Mouse (Mus musculus): ENCODE data around the gene Mastl. TPM values are rescaled to one million over a fixed set of nuclear protein-coding genes. Genes with fewer than 3 reads are reported as not detected.

The Mastl gene
- total RNA-seq (2021) = 1 to 10 TPM; 5.8 to 6.5 TPM
- long read RNA-seq, experiment 1, full-length matches to known transcripts = 2 of 5 reads
- long read RNA-seq, experiment 1, partial matches to known transcripts = 0 of 5 reads
- long read RNA-seq, experiment 1, other reads (novel, unspliced or antisense) = 3 of 5 reads
- long read RNA-seq, experiment 2, full-length matches to known transcripts = 2 of 2 reads
- long read RNA-seq, experiment 2, partial matches to known transcripts = 0 of 2 reads
- long read RNA-seq, experiment 2, other reads (novel, unspliced or antisense) = 0 of 2 reads

- DNase-seq (ENCODE audit: low spot score in 2 of 2) = peak; percentile 96 to 98
Measured at GRCm38 (mm10) chr2:23155777-23156607, at the start of gene Mastl, which contains the start of gene Yme1l1. Gene Mastl, minus strand, starts transcription at chr2:23156024. Gene Yme1l1, plus strand, starts transcription at chr2:23156369.

DNA sequence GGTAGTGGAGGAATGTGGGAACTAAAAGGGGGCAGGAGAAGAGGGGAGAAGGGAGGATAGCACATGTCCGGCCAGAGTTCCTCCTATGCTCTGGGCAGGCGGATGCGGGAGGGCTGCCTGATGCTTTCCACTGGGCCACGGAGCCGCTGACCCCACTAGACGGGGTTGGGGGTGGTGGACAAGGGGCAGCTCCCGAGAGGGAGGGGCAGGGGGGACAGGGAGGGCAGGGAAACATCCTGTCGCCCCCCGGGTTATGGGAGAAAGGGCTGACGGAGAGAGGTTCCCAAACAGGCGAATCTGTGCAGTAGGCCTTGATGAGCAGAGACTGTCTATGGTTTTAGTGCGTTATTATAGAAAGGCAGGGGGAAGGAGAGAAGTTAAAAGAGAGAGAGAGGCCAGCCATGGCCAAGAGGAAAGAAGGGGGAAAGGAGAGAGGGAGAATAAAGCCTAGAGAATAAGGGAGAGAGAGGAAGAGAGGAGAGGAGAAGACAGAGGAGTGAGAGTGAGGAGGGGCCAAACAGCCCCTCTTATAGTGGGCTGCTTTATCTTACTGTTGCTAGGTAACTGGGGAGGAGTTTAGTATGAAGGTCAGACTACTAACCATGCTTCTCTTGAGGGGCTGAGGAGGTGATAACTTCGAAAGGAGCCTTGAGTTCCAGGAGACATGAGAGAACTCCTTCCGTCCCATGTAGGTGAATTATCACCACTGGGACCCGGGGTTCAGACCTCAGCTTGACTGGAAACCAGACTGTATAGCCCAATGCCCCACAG is 47.3 kb upstream of the Mastl start:
- DNase-seq (ENCODE audit: low spot score in 2 of 2) = no peak

DNA sequence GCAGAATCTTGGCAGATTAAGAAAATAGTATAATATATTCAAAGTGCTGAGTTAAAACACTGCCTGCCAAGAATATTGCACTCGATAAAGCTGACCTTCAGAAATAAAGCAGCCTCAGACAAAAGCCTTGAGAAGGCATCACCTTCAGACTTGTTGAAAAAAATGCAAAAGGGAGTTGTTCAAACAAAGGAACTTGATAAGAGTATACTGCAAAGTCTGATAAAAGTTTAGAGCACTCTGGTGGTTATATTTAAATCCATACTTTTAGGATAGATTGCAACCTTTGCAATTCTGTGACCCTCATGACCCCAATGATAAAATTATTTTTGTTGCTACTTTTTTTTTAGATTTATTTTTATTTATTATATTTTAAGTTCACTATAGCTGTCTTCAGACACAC is 45.2 kb upstream of the Mastl start:
- no peak for DNase-seq (ENCODE audit: low spot score in 2 of 2)

- no peak for DNase-seq (ENCODE audit: low spot score in 2 of 2)
Measured at GRCm38 (mm10) chr2:23194366-23194765, 38.5 kb upstream of the Mastl start.

GRCm38 (mm10) chr2:23172305-23172704 is 16.5 kb upstream of the Mastl start:
- no peak for DNase-seq (ENCODE audit: low spot score in 2 of 2)

DNA sequence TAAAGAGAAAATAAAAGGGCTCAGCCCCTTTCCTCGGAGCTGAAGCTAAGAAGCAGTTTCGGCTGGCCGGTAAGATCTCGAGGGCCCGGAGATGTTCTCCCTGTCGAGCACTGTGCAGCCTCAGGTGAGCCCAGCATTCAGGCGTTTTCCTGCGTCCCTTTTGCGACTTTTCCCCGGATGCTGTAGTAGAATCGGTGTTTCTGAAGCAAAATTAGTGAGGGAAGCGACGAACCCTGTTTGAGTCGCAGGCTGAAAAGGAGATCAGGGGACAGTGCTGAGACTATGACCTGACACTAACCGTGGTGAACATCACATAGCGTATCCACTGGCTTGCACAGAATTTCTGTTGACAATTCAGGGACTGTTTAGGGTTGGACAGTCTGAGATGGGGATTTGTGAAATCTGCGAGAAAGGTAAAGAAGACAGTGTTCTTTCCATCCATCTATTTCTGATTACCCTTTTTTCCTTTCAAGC is 821 bp upstream of the Mastl start:
- no peak for DNase-seq (ENCODE audit: low spot score in 2 of 2)

DNA sequence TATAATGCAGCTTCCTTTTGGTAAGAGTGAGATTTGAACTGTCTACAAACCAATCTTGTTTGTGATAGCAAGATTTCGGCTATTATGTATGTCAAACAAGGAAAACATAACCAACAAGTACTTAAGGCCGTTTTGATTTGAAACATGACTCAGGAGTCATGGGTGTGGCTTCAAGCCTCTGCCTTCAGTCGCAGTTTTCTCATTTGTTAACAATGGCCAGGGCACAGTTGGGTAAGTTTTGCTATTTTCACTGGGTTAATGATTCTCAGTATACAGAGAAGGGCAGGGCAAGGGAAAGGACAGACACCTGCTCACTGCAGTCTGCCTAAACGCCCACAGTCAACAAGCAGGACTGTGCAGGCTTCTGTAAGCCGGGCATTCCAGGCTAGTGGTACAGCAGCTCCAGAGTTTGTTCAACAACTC is 614 bp downstream of the Mastl start:
- DNase-seq (ENCODE audit: low spot score in 2 of 2) = no peak

DNA sequence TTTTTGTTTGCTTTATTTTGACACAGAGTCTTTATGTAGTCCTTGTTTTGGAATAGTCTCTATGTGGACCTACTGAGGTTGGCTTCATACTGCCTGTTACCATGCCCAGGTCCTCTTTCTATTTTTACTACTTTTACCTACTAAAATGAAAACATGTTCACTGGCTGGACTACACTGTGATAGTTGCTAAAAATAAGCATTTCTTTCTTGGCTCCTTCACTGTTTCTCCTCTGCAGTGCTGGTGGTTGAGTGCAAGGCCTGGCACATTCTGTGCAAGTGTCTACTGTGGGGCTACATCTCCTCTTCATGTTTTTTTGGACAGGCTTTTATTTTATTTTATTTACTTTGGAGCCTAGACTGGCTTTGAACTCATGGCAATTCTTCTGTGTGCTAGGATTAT is 36.3 kb downstream of the Mastl start:
- DNase-seq (ENCODE audit: low spot score in 2 of 2) = no peak

DNA sequence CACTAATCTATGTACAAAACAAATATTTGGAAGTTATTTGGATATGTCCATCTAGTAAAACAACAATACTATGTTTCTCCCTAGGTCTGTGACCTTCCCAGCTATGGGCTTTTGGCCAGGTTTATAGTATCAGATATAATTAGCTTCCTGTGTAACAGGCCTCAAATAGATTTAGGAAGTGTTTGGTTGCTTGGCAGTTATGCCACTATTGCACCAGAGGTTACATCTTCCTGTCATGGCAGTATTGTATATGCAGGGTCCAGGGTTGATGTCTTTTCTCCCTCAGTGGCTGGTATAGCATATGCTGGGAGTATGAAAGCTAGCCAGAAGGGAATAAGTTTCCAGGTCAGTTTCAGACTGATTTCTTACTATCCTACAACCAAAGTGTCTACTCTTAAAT is 53.6 kb downstream of the Mastl start:
- no peak for DNase-seq (ENCODE audit: low spot score in 2 of 2)

- no peak for DNase-seq (ENCODE audit: low spot score in 2 of 2)
Measured at GRCm38 (mm10) chr2:23097028-23097427, 58.8 kb downstream of the Mastl start.

GRCm38 (mm10) chr2:23092216-23092615 is 63.6 kb downstream of the Mastl start:
- peak in 1 of 2 experiments; percentile 10 for DNase-seq (ENCODE audit: low spot score in 2 of 2)

GRCm38 (mm10) chr2:23084540-23084939 is 71.3 kb downstream of the Mastl start:
- no peak for DNase-seq (ENCODE audit: low spot score in 2 of 2)

GRCm38 (mm10) chr2:23078588-23078987 is 77.2 kb downstream of the Mastl start:
- DNase-seq (ENCODE audit: low spot score in 2 of 2) = no peak

GRCm38 (mm10) chr2:23077693-23078092 is 78.1 kb downstream of the Mastl start:
- no peak for DNase-seq (ENCODE audit: low spot score in 2 of 2)

- no peak for DNase-seq (ENCODE audit: low spot score in 2 of 2)
Measured at GRCm38 (mm10) chr2:23076783-23077182, 79.0 kb downstream of the Mastl start.

DNA sequence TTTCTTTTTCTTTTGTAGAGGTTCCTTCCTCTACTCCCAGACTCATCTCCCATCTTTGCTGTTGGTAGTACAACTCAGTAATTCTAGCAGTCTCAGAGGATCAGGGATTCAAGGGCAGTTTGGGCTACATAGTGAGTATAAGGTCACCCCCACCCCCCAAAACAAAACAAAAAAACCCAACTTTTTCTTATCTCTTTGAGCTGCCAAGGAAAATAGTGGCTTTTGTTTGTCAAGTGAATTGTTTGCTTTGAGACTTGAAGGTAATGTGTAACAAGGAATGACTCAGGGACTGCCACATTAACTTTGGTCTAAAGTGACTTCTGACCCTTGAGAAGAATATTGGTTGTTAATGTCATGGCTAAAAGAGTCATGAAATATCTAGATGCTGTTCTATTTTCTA is 80.0 kb downstream of the Mastl start:
- no peak for DNase-seq (ENCODE audit: low spot score in 2 of 2)

DNA sequence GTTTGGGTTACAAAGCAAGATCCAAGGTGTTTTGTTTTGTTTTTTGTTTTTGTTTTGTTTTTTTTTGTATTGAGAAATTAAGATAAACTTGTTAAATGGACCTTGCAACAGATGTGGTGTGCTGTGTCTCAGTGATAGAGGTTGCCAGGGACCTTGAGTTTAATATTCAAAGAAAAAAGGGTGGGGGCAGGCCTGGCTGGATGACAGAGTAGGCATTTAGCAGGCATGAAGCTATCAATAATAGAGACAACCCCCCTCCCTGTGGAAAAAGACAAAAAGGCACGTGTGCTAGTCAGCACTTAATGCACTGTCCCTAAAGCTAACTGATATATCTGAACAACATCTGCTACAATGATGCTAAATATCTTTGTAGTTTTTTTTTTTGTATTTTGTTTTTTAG is 84.4 kb downstream of the Mastl start:
- no peak for DNase-seq (ENCODE audit: low spot score in 2 of 2)

DNA sequence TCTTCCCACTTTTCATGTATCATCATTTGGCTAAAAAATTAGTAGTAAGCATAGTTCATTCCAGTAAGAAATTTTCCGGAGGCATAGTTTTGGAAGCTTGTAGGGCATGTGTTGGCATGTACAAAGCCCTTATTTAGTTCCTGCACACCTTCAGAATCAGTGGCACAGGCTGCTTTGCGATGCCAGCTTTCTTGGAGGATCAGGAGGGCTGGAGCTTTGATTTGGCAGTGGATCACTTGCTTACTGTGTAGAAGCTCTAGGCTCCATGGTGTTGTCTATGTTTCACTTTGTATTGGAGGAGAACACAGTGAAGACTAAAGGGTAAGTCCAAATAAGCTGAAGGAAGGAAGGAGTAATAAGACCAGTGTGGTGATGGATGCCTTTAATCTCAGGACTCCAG is 85.3 kb downstream of the Mastl start:
- no peak for DNase-seq (ENCODE audit: low spot score in 2 of 2)

DNA sequence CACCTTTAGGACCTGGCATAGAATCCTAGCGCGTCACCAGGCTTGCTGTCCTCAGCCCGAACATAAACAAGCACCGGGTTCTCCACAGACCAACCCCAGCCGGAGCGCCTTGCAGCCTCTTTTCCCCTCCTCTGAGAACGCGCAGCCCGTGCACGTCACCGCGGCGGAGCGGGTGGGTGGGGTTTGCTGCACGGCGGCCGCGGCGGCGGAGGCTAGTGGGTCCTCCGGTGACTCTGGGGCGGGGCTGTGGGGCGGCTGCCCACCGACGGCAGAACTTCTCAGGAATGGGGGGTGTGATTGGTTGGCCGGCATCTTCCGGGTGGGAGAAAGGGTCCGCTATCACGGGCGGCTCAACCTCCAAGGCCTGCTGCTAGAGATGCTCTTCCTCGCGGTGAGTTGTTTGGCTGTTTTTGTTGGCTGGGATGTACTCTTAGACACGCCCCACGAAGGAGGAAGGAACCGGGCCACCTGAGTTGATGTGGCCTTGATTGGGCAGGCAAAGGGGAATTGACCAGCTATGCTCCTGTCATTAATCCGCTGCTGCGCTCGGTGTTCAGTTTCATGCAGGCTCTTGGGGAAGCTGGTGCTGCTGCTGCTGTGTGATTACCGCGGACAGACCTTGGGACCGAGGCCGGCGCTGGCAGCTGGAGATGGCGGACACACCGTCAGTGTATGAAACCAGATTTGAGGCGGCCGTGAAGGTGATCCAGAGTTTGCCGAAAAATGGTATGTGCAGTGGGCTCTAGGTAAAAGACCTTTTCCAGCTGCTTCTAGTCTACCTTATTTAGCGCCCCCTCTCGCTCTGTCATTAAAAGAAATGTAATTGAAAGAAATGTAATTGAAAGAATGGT is 86.7 kb downstream of the Mastl start:
- DNase-seq (ENCODE audit: low spot score in 2 of 2) = peak; percentile 90 to 93

GRCm38 (mm10) chr2:23068370-23068737 is 87.5 kb downstream of the Mastl start:
- DNase-seq (ENCODE audit: low spot score in 2 of 2) = peak in 1 of 2 experiments; percentile 19

Measured in gastrocnemius, postnatal 4 days (tissue).